Mouse (Mus musculus) kidney, embryonic 16.5 days (tissue): ENCODE data around the gene Snu13. TPM values are rescaled to one million over a fixed set of nuclear protein-coding genes. Genes with fewer than 3 reads are reported as not detected.

ENCODE experiments used
- ATAC-seq: fragments of 200-750 bp; cut with Nextera tagmentation; 2 replicates; pipeline ENCODE4 v1.8.0; 2017; ENCODE audit warnings: moderate TSS enrichment; ENCODE audit not compliant: low FRiP score, low TSS enrichment
- H3K27ac ChIP-seq: fragments of 300-500 bp; sonication (generic); 2 replicates; pipeline ENCODE4 v1.5.1; 2014; ENCODE audit warnings: low read length
- H3K27me3 ChIP-seq: fragments of 300-500 bp; sonication (generic); 2 replicates; pipeline ENCODE4 v1.6.1; 2014; ENCODE audit warnings: low read length, control low read depth, mixed read lengths; ENCODE audit not compliant: insufficient read depth
- H3K36me3 ChIP-seq: fragments of 300-500 bp; sonication (generic); 2 replicates; pipeline ENCODE4 v1.6.1; 2014; ENCODE audit warnings: low read length, control low read depth, mixed read lengths; ENCODE audit not compliant: insufficient read depth
- H3K4me1 ChIP-seq: fragments of 300-500 bp; sonication (generic); 2 replicates; pipeline ENCODE4 v1.6.1; 2014; ENCODE audit warnings: low read length, control low read depth, mixed read lengths; ENCODE audit not compliant: insufficient read depth
- H3K4me2 ChIP-seq: fragments of 300-500 bp; sonication (generic); replicated peaks from 2 replicates; pipeline ENCODE4 v1.6.1; 2014; ENCODE audit warnings: low read depth, low read length
- H3K4me3 ChIP-seq: fragments of 300-500 bp; sonication (generic); 2 replicates; pipeline ENCODE4 v1.5.1; 2014; ENCODE audit warnings: mild to moderate bottlenecking, low read length
- H3K9ac ChIP-seq: fragments of 300-500 bp; sonication (generic); replicated peaks from 2 replicates; pipeline ENCODE4 v1.6.1; 2014; ENCODE audit warnings: low read length
- H3K9me3 ChIP-seq: fragments of 300-500 bp; sonication (generic); 2 replicates; pipeline ENCODE4 v1.6.1; 2016; ENCODE audit warnings: low read length, control low read depth
- WGBS: fragments of 180-500 bp; shearing (Covaris S2); extraction: QIAGEN DNeasy Blood & Tissue Kit; methylation state at CpG from one replicate; pipeline ENCODE4 v1.1.7; 2014; 5-methylcytosine and 5-hydroxymethylcytosine counted together
- polyA plus RNA-seq: library from polyadenylated mRNA; unstranded; fragments of >200 nt; fragmentation: Nextera tagmentation; extraction: Ambion mirVana; gene quantifications from 2 replicates; pipeline ENCODE4 v1.2.1, GENCODE M21; 2015

Gene Snu13
- polyA plus RNA-seq, 1 experiment from 2014 or later: 300 TPM

- Histone ChIP-seq H3K36me3 (no peaks in the 10 kb centered on the region), H3K4me1 (peaks cover 3% of the 10 kb centered on the region; the same call in 1 of the 2 replicates), H3K9me3 (no peaks in the 10 kb centered on the region), H3K9ac (no peak overlapping the region), H3K4me3 (no peak overlapping the region), H3K27ac (no peak overlapping the region), H3K27me3 (peaks cover 37% of the 10 kb centered on the region), H3K4me2 (no peak overlapping the region)
- no peak for ATAC-seq
- WGBS: 18% methylated on average over 7 of the region's 7 CpGs
Measured at GRCm38 (mm10) chr15:82065511-82065910, 18.1 kb upstream of the Snu13 start.

GRCm38 (mm10) chr15:82063909-82064308 is 16.5 kb upstream of the Snu13 start:
- ATAC-seq: no peak
- Histone ChIP-seq H3K36me3 (no peaks in the 10 kb centered on the region), H3K9ac (no peak overlapping the region), H3K4me3 (no peak overlapping the region), H3K4me1 (no peaks in the 10 kb centered on the region), H3K27ac (no peak overlapping the region), H3K27me3 (peaks cover 22% of the 10 kb centered on the region), H3K4me2 (no peak overlapping the region), H3K9me3 (no peaks in the 10 kb centered on the region)
- 43% methylated on average over 14 of the region's 14 CpGs for WGBS

GRCm38 (mm10) chr15:82058719-82059201 is 11.4 kb upstream of the Snu13 start, which contains the start of gene 4930407I10Rik:
TSS of gene 4930407I10Rik (plus strand) at chr15:82059151.
- Histone ChIP-seq H3K9me3 (no peaks in the 10 kb centered on the region), H3K4me3 (no peak within 1 kb of the TSS), H3K9ac (no peak within 1 kb of the TSS), H3K36me3 (no peaks in the 10 kb centered on the region), H3K4me1 (no peaks in the 10 kb centered on the region), H3K27ac (no peak within 1 kb of the TSS), H3K4me2 (no peak within 1 kb of the TSS), H3K27me3 (peaks cover 6% of the 10 kb centered on the region)
- 83% methylated on average over 1 of the region's 1 CpGs for WGBS
- no peak for ATAC-seq

- H3K4me1 ChIP-seq: no peaks in the 10 kb centered on the region
- H3K9me3 ChIP-seq: no peaks in the 10 kb centered on the region
- no peaks in the 10 kb centered on the region for H3K36me3 ChIP-seq
- no peak overlapping the region for H3K4me2 ChIP-seq
- no peak overlapping the region for H3K4me3 ChIP-seq
- no peak for ATAC-seq
- 64% methylated on average over 5 of the region's 5 CpGs for WGBS
- no peak overlapping the region for H3K27ac ChIP-seq
- no peaks in the 10 kb centered on the region; the same call in 1 of the 2 replicates for H3K27me3 ChIP-seq
- no peak overlapping the region for H3K9ac ChIP-seq
Measured at GRCm38 (mm10) chr15:82052544-82052943, 5.1 kb upstream of the Snu13 start.

GRCm38 (mm10) chr15:82046246-82046891 is 1.0 kb downstream of the Snu13 start:
- peak; percentile 37; the same call in 1 of the 2 replicates for ATAC-seq
- Histone ChIP-seq H3K4me2 (peak overlapping the region; percentile 92), H3K9me3 (no peaks in the 10 kb centered on the region), H3K36me3 (peaks cover 13% of the 10 kb centered on the region), H3K27ac (peak overlapping the region; percentile 89; the same call in 1 of the 2 replicates), H3K4me3 (peak overlapping the region; percentile 97), H3K27me3 (no peaks in the 10 kb centered on the region), H3K4me1 (peaks cover 19% of the 10 kb centered on the region), H3K9ac (peak overlapping the region; percentile 98)
- WGBS: 2% methylated on average over 26 of the region's 26 CpGs

- no peaks in the 10 kb centered on the region for H3K9me3 ChIP-seq
- H3K27me3 ChIP-seq: no peaks in the 10 kb centered on the region
- no peak overlapping the region for H3K27ac ChIP-seq
- 96% methylated on average over 7 of the region's 7 CpGs for WGBS
- H3K4me3 ChIP-seq: no peak overlapping the region
- no peak for ATAC-seq
- no peak overlapping the region for H3K4me2 ChIP-seq
- H3K36me3 ChIP-seq: peaks cover 28% of the 10 kb centered on the region
- H3K4me1 ChIP-seq: peaks cover 19% of the 10 kb centered on the region
- no peak overlapping the region for H3K9ac ChIP-seq
Measured at GRCm38 (mm10) chr15:82044166-82044784, 3.1 kb downstream of the Snu13 start.

GRCm38 (mm10) chr15:82040650-82041049 is 6.7 kb downstream of the Snu13 start:
- ATAC-seq: no peak
- Histone ChIP-seq H3K4me3 (no peak overlapping the region), H3K36me3 (peaks cover 42% of the 10 kb centered on the region), H3K4me1 (peaks cover 10% of the 10 kb centered on the region), H3K9ac (no peak overlapping the region), H3K27me3 (no peaks in the 10 kb centered on the region), H3K9me3 (no peaks in the 10 kb centered on the region), H3K27ac (no peak overlapping the region), H3K4me2 (no peak overlapping the region)
- WGBS: 100% methylated on average over 1 of the region's 1 CpGs

- 78% methylated on average over 12 of the region's 12 CpGs for WGBS
- H3K9ac ChIP-seq: no peak overlapping the region
- H3K36me3 ChIP-seq: peaks cover 45% of the 10 kb centered on the region
Measured at GRCm38 (mm10) chr15:82035904-82036689, 11.3 kb downstream of the Snu13 start.

GRCm38 (mm10) chr15:82033762-82034161 is 13.6 kb downstream of the Snu13 start, which contains the start of gene Desi1:
TSS of gene Desi1 (minus strand) at chr15:82033862.
- Histone ChIP-seq H3K4me2 (no peak within 1 kb of the TSS), H3K4me3 (no peak within 1 kb of the TSS), H3K27me3 (no peaks in the 10 kb centered on the region), H3K9ac (no peak within 1 kb of the TSS), H3K9me3 (no peaks in the 10 kb centered on the region), H3K36me3 (peaks cover 39% of the 10 kb centered on the region), H3K4me1 (no peaks in the 10 kb centered on the region), H3K27ac (no peak within 1 kb of the TSS)
- WGBS: 75% methylated on average over 4 of the region's 4 CpGs
- ATAC-seq: no peak

More at GRCm38 (mm10) chr15:82035904-82036689, 11.3 kb downstream of the Snu13 start:
- Histone ChIP-seq H3K4me1 (no peaks in the 10 kb centered on the region), H3K4me3 (no peak overlapping the region), H3K27ac (no peak overlapping the region), H3K27me3 (no peaks in the 10 kb centered on the region), H3K4me2 (no peak overlapping the region), H3K9me3 (no peaks in the 10 kb centered on the region)
- ATAC-seq: no peak
